Mouse (Mus musculus) layer of hippocampus, adult 8-10 months (tissue): ENCODE measurements around the gene Gm10837. TPM values are rescaled to one million over a fixed set of nuclear protein-coding genes. Genes with fewer than 3 reads are reported as not detected.
"Not testable (repeated sequence)": the region's sequence is repeated elsewhere in the genome, so short reads cannot be mapped to it uniquely, and the experiment has no call there.

ENCODE experiments used
- DNase-seq, 2 experiments: peaks; one replicate each; pipeline ENCODE4 v3.0.0; 2022; ENCODE audit warnings: low spot score in 2 of 2
- total RNA-seq, 4 experiments: library from RNA; stranded (reverse); gene quantifications; 2 replicates each; pipeline ENCODE4 v1.2.4; 2022

Gene Gm10837
- under 1 TPM in 1 of 4 experiments, not detected in 3; 0.51 TPM for total RNA-seq

GRCm38 (mm10) chr14:122490441-122491328 is at the start of gene Gm10837:
TSS of gene Gm10837 (plus strand) at chr14:122490586.
- no peak for DNase-seq

- DNase-seq = no peak
Observed at GRCm38 (mm10) chr14:122449601-122450495, 40.5 kb upstream of the Gm10837 start.

GRCm38 (mm10) chr14:122450496-122451382 is 39.6 kb upstream of the Gm10837 start, which contains the start of gene Gm5089:
TSS of gene Gm5089 (minus strand) at chr14:122451115.
- peak in 1 of 2 experiments; percentile 43 for DNase-seq

GRCm38 (mm10) chr14:122451551-122452145 is 38.7 kb upstream of the Gm10837 start:
- no peak for DNase-seq

- DNase-seq = no peak
Observed at GRCm38 (mm10) chr14:122452701-122453387, 37.5 kb upstream of the Gm10837 start.

GRCm38 (mm10) chr14:122453388-122453995 is 36.9 kb upstream of the Gm10837 start:
- DNase-seq = peak; percentile 55 to 65

- no peak for DNase-seq
Observed at GRCm38 (mm10) chr14:122453996-122454738, 36.2 kb upstream of the Gm10837 start.

- no peak for DNase-seq
Observed at GRCm38 (mm10) chr14:122454901-122455561, 35.4 kb upstream of the Gm10837 start.

- no peak for DNase-seq
Observed at GRCm38 (mm10) chr14:122455562-122455958, 34.8 kb upstream of the Gm10837 start.

- DNase-seq = not testable (repeated sequence)
Observed at GRCm38 (mm10) chr14:122459332-122459731, 31.1 kb upstream of the Gm10837 start.

GRCm38 (mm10) chr14:122459776-122460175 is 30.6 kb upstream of the Gm10837 start:
- no peak for DNase-seq

- DNase-seq = no peak
Observed at GRCm38 (mm10) chr14:122460226-122460625, 30.2 kb upstream of the Gm10837 start.

GRCm38 (mm10) chr14:122461500-122461899 is 28.9 kb upstream of the Gm10837 start:
- DNase-seq = no peak

GRCm38 (mm10) chr14:122461966-122462365 is 28.4 kb upstream of the Gm10837 start:
- no peak for DNase-seq

- DNase-seq = no peak
Observed at GRCm38 (mm10) chr14:122462689-122463079, 27.7 kb upstream of the Gm10837 start.

GRCm38 (mm10) chr14:122463080-122463691 is 27.2 kb upstream of the Gm10837 start:
- no peak for DNase-seq

GRCm38 (mm10) chr14:122463734-122464341 is 26.5 kb upstream of the Gm10837 start:
- DNase-seq = not testable (repeated sequence)
